Mouse (Mus musculus) heart, adult 8-10 months (tissue): ENCODE measurements at regions not wholly inside any gene's neighbourhood (a gene's known extent, or its start where the extent isn't known, plus 50 kb on each side); places are given as distances from the start of the nearest gene placed in this dataset.
A peak's percentile ranks its signal among the peaks of the same experiment; 100 is the strongest.

Experiments
- DNase-seq: peaks from one replicate; pipeline ENCODE4 v3.0.0; 2022; ENCODE audit warnings: low spot score

DNA sequence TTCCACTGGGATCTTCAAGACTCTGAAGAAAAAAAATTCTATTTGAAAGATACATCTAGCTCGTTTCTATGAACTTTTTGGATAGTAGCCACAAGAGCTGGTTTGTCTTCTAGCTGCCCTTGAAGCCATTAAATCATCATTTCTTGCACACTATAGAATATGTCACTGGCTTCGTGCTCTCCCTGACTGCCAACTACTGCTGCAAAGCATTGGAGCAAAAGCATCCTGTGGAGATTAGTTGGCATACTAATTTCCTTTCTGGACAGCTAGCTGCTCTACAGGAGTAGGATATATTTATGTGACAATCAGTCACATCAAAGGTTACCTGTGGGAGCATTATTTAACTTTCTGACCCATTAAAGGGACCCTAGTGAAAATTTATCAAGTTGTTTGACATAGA lies 243.1 kb downstream of the Pdgfc start:
- DNase-seq, result no peak

- no peak for DNase-seq
Observed at GRCm38 (mm10) chr3:81289762-81290161, 253.5 kb downstream of the Pdgfc start.

DNA sequence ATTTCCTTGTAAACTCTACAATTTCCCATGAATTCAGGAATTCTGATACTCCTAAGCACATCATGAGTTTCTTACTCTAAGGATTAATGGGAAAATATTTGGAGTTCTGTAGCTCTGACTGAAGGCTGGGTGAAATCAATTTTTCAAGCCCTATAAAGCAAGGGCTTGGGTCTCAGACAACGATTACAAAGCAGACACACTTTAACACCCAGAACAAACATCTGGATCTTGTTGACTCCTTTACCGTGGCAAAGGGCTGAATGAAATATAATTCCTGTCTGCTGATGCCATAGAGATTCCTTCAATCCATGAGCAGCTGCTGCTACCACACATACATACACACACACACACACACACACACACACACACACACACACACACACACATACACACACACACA lies 256.2 kb downstream of the Pdgfc start:
- no peak for DNase-seq

GRCm38 (mm10) chr3:81293186-81293819 lies 257.1 kb downstream of the Pdgfc start:
- DNase-seq, result no peak

- DNase-seq, result no peak
Observed at GRCm38 (mm10) chr3:81304017-81304791, 268.0 kb downstream of the Pdgfc start.

- no peak for DNase-seq
Observed at GRCm38 (mm10) chr3:81305412-81306165, 269.4 kb downstream of the Pdgfc start.

GRCm38 (mm10) chr3:81326866-81327265 lies 290.6 kb downstream of the Pdgfc start:
- no peak for DNase-seq

- no peak for DNase-seq
Observed at GRCm38 (mm10) chr3:81351739-81352138, 315.5 kb downstream of the Pdgfc start.

GRCm38 (mm10) chr3:81367918-81368317 lies 331.7 kb downstream of the Pdgfc start:
- DNase-seq, result no peak

DNA sequence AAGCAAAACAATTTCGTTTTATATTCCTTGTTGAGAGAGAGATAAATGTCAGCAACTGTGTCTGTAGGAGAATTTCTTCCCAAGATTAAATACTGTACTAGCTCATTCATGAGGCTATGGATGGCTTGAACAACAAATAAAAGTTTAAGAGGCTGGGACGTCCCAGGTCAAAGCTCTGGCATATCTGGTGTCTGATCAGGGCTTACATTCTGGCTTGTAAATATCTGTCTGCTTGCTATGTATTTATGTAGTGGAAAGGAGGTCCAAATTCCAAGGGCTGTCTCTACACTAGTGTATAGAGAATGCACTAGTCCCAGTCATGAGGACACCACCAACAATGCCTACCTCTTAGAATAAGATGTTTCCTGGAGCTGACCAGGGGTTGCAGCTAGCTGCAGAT lies 332.4 kb downstream of the Pdgfc start:
- DNase-seq, result no peak

DNA sequence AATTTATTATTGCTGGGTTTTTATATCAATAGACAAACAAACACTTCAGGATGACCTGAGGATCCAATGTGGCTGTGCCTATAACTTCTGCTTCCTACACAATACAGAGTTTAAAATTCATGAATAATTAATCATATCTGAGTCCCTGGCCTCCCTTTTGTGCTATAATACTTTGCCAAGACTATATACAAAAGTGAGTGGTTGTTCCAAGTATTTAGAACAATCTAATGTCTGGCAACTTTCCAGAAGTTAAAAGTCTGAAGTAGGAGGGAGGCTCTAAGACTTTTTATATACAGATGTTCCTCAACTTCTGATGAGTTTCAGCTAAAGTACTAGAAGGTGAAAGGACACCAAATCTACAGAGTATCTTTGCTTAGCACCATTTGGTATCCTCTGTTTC lies 333.5 kb downstream of the Pdgfc start:
- no peak for DNase-seq

- DNase-seq, result no peak
Observed at GRCm38 (mm10) chr3:81375990-81376389, 339.8 kb downstream of the Pdgfc start.

DNA sequence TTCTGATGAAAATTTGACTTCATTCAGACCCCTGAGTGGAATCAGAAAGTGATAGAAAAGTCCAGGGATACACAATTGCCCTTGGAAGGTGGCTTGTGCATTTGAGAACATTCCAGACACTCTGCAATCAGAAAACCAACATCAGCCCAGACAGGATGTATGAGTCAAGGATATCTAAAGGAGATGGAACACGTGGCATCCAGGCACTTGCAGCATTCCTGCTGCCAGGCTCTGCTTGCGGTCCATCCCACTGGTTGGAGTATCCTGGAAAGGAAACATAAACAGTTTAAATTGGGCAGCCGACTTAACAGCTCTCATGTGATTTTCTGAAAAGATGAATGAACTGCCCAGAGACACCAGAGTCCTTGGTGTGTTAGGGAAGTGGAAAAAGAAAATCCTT lies 341.2 kb downstream of the Pdgfc start:
- no peak for DNase-seq

DNA sequence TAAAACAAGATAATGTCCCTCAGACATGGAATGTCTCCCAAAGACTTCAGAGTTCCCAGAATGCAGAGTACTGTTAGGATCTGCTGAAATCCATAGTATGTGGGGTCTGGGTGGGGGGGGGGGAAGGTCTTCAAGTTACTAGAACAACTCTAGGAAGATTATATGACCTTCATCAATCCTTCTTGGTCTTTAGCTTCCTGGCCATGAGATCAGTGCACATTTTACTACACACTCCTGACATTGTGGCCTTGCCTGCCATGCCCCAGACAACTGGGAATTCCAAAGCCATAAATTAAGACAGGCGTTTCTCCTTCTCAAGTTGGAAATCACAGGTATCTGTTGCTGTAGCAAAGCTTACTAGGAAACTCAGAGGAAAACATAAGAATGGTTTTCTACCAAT lies 343.1 kb downstream of the Pdgfc start:
- DNase-seq, result no peak

DNA sequence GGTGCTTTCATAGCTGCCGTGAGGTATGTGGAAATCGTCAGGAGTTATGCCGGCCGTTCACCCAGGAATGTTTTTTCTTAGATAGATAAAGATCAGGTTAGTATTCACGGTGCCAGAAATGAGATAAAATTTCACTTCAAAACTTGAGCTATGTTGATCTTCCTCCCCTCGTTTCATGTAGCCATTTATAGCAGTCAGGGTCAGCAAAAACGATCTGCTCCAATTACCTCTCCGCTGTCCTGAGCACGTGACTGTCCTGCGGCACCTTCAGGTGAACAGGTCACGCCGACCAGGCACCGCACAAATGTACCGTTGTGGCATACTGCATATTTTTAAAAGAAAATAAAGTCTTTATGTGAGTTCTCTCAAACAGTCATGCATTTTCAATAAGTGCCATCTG lies 350.7 kb downstream of the Pdgfc start:
- no peak for DNase-seq

- no peak for DNase-seq
Observed at GRCm38 (mm10) chr3:81387634-81388033, 351.4 kb downstream of the Pdgfc start.

- no peak for DNase-seq
Observed at GRCm38 (mm10) chr3:81397212-81397611, 361.0 kb downstream of the Pdgfc start.

GRCm38 (mm10) chr3:81401028-81401427 lies 364.8 kb downstream of the Pdgfc start:
- peak; percentile 3 for DNase-seq

- no peak for DNase-seq
Observed at GRCm38 (mm10) chr3:81408914-81409313, 372.7 kb downstream of the Pdgfc start.

DNA sequence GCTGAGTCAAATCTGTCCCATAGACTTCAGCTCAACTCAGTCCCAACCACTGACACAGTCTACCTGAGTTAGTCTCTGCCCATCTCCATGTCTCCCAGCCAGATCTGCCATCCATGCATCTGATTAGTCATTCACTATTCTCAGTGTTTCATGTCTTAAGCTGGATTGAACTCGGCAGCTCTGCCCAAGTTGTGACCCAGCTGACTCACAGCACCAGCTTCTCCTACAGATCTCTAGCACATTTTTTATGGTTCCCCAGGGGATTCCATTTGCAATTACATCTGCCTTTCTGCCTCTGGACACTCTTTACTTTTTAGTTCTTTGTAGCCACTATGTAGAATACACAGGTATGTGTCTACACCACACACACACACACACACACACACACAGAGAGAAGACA lies 385.7 kb downstream of the Pdgfc start:
- no peak for DNase-seq

DNA sequence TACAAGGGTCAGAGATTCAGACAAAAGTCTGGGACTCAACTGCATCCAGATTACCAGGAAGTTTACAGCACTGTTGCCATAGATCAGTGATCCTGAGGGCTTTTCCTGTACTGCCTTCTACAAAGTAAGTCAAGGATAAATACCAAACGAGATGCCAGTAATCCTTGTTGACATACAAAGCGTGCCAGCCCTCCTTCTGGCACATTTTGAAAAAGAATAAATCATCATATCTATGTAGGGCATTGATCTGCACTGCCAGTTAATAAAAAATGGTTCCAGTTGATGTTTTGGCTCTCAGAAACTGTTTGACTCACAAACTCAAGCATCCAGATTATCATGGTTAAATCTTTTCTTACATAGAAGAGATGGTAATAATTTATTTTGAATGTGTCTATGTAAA lies 390.5 kb downstream of the Pdgfc start:
- no peak for DNase-seq
